Mouse (Mus musculus) left cerebral cortex, adult 9 months (tissue): Measurements from ENCODE around the gene Tnnt1.
A peak's percentile ranks its signal among the peaks of the same experiment; 100 is the strongest.

ENCODE experiments used
- DNase-seq, 2 experiments: peaks; one replicate each; pipeline ENCODE4 v3.0.0; 2022; ENCODE audit warnings: low spot score in 2 of 2

Tnnt1 gene

GRCm38 (mm10) chr7:4521231-4522003, 5.2 kb upstream of the Tnnt1 start:
- no peak for DNase-seq

GRCm38 (mm10) chr7:4518487-4518886, 2.3 kb upstream of the Tnnt1 start:
- DNase-seq = no peak

GRCm38 (mm10) chr7:4515853-4516252, 329 bp downstream of the Tnnt1 start:
- DNase-seq = no peak

GRCm38 (mm10) chr7:4513829-4514712, 2.1 kb downstream of the Tnnt1 start:
- DNase-seq = no peak

GRCm38 (mm10) chr7:4513236-4513635, 2.9 kb downstream of the Tnnt1 start:
- no peak for DNase-seq

- DNase-seq = no peak
Observed at GRCm38 (mm10) chr7:4511489-4512224, 4.5 kb downstream of the Tnnt1 start.

- no peak for DNase-seq
Observed at GRCm38 (mm10) chr7:4509863-4510608, 6.1 kb downstream of the Tnnt1 start.

GRCm38 (mm10) chr7:4508739-4509116, 7.5 kb downstream of the Tnnt1 start:
- DNase-seq = no peak

- peak in 1 of 2 experiments; percentile 63 for DNase-seq
Observed at GRCm38 (mm10) chr7:4508062-4508738, 8.0 kb downstream of the Tnnt1 start.

GRCm38 (mm10) chr7:4507220-4507619, 9.0 kb downstream of the Tnnt1 start:
- no peak for DNase-seq

- DNase-seq = no peak
Observed at GRCm38 (mm10) chr7:4504646-4505435, 11.3 kb downstream of the Tnnt1 start.

GRCm38 (mm10) chr7:4503858-4504257, 12.3 kb downstream of the Tnnt1 start:
- no peak for DNase-seq

GRCm38 (mm10) chr7:4503100-4503499, 13.1 kb downstream of the Tnnt1 start:
- DNase-seq = no peak

GRCm38 (mm10) chr7:4502421-4503090, 13.6 kb downstream of the Tnnt1 start:
- DNase-seq = peak; percentile 69 to 84

GRCm38 (mm10) chr7:4501558-4502397, 14.4 kb downstream of the Tnnt1 start, which contains the start of gene Ppp1r12c:
Gene Ppp1r12c (minus strand): TSS chr7:4501680.
- DNase-seq = peak; percentile 87 to 95

- DNase-seq = peak in 1 of 2 experiments; percentile 40
Observed at GRCm38 (mm10) chr7:4500892-4501471, 15.2 kb downstream of the Tnnt1 start.

- DNase-seq = no peak
Observed at GRCm38 (mm10) chr7:4499034-4499433, 17.1 kb downstream of the Tnnt1 start.

GRCm38 (mm10) chr7:4498251-4498650, 17.9 kb downstream of the Tnnt1 start:
- DNase-seq = no peak
